Mouse (Mus musculus): Measurements from ENCODE around the gene Stard5. TPM values are rescaled to one million over a fixed set of nuclear protein-coding genes. Genes with fewer than 3 reads are reported as not detected.

The Stard5 gene
- 10.6 and 11.2 TPM in 2 replicates for polyA plus RNA-seq (2014; fragmentation: Nextera tagmentation; extraction: Ambion mirVana)

DNA sequence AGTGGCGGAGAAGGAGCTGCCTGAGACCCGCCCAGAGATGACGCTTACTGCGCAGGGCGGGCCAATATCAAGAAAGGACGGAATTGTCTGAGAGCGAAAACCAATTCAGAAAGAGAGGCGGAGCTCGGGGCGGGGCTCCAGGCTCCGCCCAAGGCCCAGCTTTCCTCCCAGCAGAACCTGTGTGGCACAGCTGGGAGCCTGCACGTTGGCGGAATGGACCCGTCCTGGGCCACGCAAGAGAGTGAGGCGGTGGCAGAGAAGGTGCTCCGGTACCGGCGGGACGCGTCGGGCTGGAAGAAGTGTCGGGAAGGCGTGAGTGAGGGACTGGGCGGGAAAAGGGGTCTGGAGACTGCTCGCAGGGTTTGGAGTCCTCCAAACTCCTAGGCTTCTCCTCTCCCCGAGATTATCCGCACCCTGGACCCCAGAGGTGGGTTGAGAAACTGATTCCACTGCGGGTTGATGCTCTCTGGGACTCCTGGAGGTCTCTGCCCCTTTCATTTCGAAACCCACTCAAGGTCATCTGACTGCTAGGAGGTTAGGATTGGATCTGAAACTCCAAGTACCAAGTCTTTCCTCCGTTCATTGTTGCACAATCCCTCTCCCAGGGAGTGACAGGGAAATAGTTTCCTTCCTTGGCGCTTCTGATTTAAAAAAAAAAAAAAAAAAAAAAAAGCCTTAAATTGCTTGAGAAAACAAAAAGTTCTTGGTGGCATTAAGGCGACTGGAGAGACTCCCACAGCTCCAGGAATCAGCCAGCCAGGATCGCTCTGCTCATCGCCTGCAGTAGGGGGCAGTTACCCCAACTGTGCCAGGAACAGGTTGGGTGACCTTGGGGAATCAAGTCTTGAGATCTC is at the start of gene Stard5:
Gene Stard5 (plus strand): TSS at position 132 of the 854 bp plus-strand sequence.
- peaks cover 4% of the 10 kb centered on the region; the same call in 1 of the 2 replicates for H3K4me1 ChIP-seq (replicated peaks; ENCODE audit: control insufficient read depth, insufficient read depth, low read length)
- ATAC-seq (replicated peaks; ENCODE audit: low FRiP score): peak; percentile 98
- WGBS: under 1% methylated on average over 35 of the region's 35 CpGs
- DNase-seq (ENCODE audit: low spot score): peak; percentile 92
- H3K4me2 ChIP-seq (ENCODE audit: low read depth, low read length, severe bottlenecking): peak within 1 kb of the TSS; percentile 75
- no peaks in the 10 kb centered on the region for H3K36me3 ChIP-seq (ENCODE audit: control insufficient read depth, insufficient read depth, low read length)
- H3K9ac ChIP-seq (ENCODE audit: low read length): peak within 1 kb of the TSS; percentile 53
- H3K4me3 ChIP-seq (ENCODE audit: low read depth, low read length): peak within 1 kb of the TSS; percentile 39
- no peaks in the 10 kb centered on the region for H3K9me3 ChIP-seq (ENCODE audit: control insufficient read depth, low read length)
- no peaks in the 10 kb centered on the region for H3K27me3 ChIP-seq (ENCODE audit: control insufficient read depth, insufficient read depth, low read length)
- H3K27ac ChIP-seq (ENCODE audit: low read depth, low read length): no peak within 1 kb of the TSS; the same call in 1 of the 2 replicates

DNA sequence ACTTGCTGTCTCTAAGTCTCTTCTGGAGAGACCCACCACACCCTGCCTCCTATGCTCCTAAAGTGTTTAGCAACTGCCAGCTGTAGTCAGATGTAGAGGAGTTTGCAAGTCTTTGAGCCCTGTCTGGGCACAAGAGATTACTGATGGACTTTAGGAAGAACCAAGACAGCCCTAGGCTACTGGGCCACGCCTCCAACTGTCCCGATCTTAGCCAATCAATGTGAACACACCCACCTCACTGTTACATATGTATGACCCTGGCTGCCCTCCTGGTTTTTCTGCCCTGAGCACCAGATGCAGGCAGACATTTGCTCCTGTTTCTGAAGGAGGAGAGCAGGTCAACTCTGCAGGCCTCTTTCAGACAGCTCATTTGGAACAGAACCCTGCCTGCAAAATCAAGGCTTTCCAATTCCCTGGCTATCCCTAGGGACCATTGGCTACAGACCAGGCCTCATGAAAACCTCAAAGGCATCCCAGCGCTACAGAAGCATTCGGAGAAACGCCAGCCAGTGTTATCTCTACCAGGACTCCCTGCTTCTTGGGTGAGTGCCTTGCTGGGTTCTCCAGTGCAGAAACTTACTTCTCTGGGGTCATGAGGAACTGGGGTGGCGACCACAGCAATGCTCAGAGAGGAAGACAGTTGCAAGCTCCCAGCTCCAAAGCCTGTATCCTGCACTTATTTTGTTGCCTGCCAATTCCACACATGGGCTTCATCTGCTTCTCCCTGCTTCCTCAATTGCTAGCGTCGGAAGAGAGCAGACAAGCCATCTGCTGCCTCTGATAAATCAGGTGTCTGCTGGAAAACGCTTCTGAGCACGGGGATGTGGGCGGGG is 46.9 kb upstream of the Stard5 start, which contains the start of gene Tmc3:
Gene Tmc3 (plus strand): TSS at position 289 of the 833 bp plus-strand sequence.
- no peak for ATAC-seq (replicated peaks; ENCODE audit: low FRiP score)
- no peak within 1 kb of the TSS for H3K9ac ChIP-seq (ENCODE audit: low read length)
- H3K27me3 ChIP-seq (ENCODE audit: control insufficient read depth, insufficient read depth, low read length): no peaks in the 10 kb centered on the region
- no peaks in the 10 kb centered on the region for H3K9me3 ChIP-seq (ENCODE audit: control insufficient read depth, low read length)
- no peak within 1 kb of the TSS for H3K27ac ChIP-seq (ENCODE audit: low read depth, low read length)
- WGBS: 64% methylated on average over 11 of the region's 11 CpGs
- no peak within 1 kb of the TSS for H3K4me3 ChIP-seq (ENCODE audit: low read depth, low read length)
- H3K4me1 ChIP-seq (replicated peaks; ENCODE audit: control insufficient read depth, insufficient read depth, low read length): 0 out of 2 replicates have a peak, but pooled peaks cover 2% of the 10 kb centered on the region
- no peak for DNase-seq (ENCODE audit: low spot score)
- H3K36me3 ChIP-seq (ENCODE audit: control insufficient read depth, insufficient read depth, low read length): no peaks in the 10 kb centered on the region
- H3K4me2 ChIP-seq (ENCODE audit: low read depth, low read length, severe bottlenecking): no peak within 1 kb of the TSS

DNA sequence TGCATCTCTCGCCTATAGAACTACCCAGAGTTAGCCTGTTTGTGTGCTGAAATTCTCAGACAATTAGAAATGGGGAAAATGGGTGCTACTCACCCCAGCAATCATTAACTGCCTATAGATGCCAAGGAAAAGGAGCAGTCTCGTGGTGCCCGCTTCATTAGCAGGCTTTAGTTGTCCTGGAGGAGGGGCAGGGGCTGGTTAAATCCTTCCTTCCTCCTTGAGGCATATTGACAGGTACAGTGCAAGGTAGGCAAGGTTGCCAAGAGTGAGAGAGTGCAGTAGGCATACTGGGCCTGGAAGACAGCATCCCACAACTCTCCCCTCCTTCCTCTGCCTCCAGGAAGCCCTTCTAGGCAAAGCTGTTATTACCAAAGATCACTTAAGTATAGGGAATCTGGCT is 37.7 kb upstream of the Stard5 start:
- WGBS: 68% methylated on average over 3 of the region's 3 CpGs
- ATAC-seq (replicated peaks; ENCODE audit: low FRiP score) (no peak), DNase-seq (ENCODE audit: low spot score) (no peak)

DNA sequence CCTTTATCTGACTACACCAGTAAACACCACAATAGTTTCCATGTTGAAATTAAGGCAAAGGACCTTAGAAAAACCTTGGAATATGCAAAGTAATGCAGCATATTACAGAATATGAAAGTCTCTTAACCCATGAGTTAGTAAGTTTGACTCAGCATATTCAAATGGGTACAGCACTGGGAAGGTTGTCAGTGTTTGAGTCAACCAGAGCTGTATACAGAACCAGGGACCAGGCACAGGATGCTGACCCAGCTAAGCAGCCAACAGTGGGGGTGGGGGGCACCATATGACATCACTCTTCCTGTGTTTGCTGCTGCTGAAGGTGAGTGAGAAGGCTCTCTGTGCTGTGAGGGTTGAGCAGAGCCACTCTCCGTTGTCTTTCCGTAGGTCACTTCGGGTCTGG is 34.7 kb upstream of the Stard5 start:
- Histone ChIP-seq H3K9ac (ENCODE audit: low read length) (no peak overlapping the region), H3K9me3 (ENCODE audit: control insufficient read depth, low read length) (no peaks in the 10 kb centered on the region), H3K36me3 (ENCODE audit: control insufficient read depth, insufficient read depth, low read length) (no peaks in the 10 kb centered on the region), H3K27ac (ENCODE audit: low read depth, low read length) (no peak overlapping the region), H3K27me3 (ENCODE audit: control insufficient read depth, insufficient read depth, low read length) (no peaks in the 10 kb centered on the region), H3K4me1 (replicated peaks; ENCODE audit: control insufficient read depth, insufficient read depth, low read length) (no peaks in the 10 kb centered on the region), H3K4me3 (ENCODE audit: low read depth, low read length) (no peak overlapping the region), H3K4me2 (ENCODE audit: low read depth, low read length, severe bottlenecking) (no peak overlapping the region)
- 95% methylated on average over 3 of the region's 3 CpGs for WGBS
- no peak for ATAC-seq (replicated peaks; ENCODE audit: low FRiP score)
- DNase-seq (ENCODE audit: low spot score): no peak

More for the DNA sequence above, 37.7 kb upstream of the Stard5 start:
- Histone ChIP-seq H3K27ac (ENCODE audit: low read depth, low read length) (no peak overlapping the region), H3K36me3 (ENCODE audit: control insufficient read depth, insufficient read depth, low read length) (no peaks in the 10 kb centered on the region), H3K27me3 (ENCODE audit: control insufficient read depth, insufficient read depth, low read length) (no peaks in the 10 kb centered on the region), H3K9ac (ENCODE audit: low read length) (no peak overlapping the region), H3K9me3 (ENCODE audit: control insufficient read depth, low read length) (no peaks in the 10 kb centered on the region), H3K4me3 (ENCODE audit: low read depth, low read length) (no peak overlapping the region), H3K4me2 (ENCODE audit: low read depth, low read length, severe bottlenecking) (no peak overlapping the region), H3K4me1 (replicated peaks; ENCODE audit: control insufficient read depth, insufficient read depth, low read length) (no peaks in the 10 kb centered on the region)

DNA sequence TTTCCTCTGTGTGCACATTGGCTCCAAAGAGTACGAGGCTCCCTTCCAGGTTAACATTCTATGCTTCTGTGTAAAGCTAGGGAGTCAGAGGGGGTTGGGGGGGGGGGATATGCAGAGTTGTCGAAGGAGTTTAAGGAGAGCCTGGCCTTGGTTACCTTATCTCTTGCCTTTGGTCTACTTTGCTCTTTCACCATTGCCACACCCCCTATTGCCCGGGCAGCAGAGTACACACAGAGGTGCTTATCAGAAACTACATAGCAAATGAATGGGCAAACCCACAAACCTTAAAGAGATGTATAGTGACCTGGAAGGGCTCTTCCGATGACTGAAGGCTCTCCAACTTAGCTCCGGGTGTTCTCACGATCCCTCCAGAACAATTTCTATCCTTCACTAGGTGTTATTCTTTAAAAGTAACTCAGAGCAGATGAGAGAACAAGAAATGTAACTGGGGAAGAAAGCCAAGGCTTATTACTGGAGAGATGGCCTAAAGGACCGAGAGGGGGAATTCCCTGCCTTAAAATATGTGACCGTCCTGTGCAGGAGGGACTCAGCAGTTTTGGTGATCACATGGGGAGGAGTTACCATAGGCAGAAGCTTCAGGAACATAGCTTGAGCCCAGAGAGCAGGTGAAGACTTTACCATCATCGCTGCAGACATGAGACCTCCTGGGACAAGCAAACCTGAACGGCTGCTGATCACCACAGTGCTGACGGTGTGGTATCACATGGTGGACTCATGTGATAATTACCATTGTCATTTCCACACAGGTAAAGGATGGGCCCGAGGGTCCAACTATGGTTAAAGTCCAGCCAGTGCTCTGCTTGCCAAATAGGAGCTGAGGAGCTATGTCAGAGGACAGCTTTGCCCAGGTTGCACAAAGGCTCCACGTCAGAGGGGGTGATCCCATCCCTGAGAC is 32.5 kb upstream of the Stard5 start:
- ATAC-seq (replicated peaks; ENCODE audit: low FRiP score) (no peak), DNase-seq (ENCODE audit: low spot score) (no peak)
- H3K4me2 ChIP-seq (ENCODE audit: low read depth, low read length, severe bottlenecking): no peak overlapping the region
- H3K4me1 ChIP-seq (replicated peaks; ENCODE audit: control insufficient read depth, insufficient read depth, low read length): no peaks in the 10 kb centered on the region
- H3K27ac ChIP-seq (ENCODE audit: low read depth, low read length): no peak overlapping the region
- no peaks in the 10 kb centered on the region for H3K36me3 ChIP-seq (ENCODE audit: control insufficient read depth, insufficient read depth, low read length)
- H3K27me3 ChIP-seq (ENCODE audit: control insufficient read depth, insufficient read depth, low read length): no peaks in the 10 kb centered on the region
- no peak overlapping the region for H3K4me3 ChIP-seq (ENCODE audit: low read depth, low read length)
- no peak overlapping the region for H3K9ac ChIP-seq (ENCODE audit: low read length)
- H3K9me3 ChIP-seq (ENCODE audit: control insufficient read depth, low read length): no peaks in the 10 kb centered on the region
- WGBS: 92% methylated on average over 13 of the region's 13 CpGs

DNA sequence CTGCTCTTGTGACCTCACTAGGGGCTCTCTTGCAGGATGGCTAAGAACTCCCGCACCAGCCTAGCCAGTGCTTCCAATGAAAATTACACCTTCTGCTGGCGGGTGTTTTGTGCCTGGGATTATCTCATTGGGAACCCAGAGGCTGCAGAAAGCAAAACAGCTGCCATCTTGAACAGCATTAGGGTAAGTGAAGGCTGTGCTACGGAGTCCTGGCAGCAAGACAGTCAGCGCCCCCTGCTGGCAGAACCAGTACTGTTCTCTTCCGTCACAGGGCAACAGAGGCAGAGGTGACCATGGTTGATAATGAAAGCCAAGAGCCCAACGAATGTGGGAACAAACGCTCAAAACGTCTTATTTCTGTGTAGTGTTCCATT is 31.9 kb upstream of the Stard5 start:
- Histone ChIP-seq H3K9ac (ENCODE audit: low read length) (no peak overlapping the region), H3K9me3 (ENCODE audit: control insufficient read depth, low read length) (no peaks in the 10 kb centered on the region), H3K27ac (ENCODE audit: low read depth, low read length) (no peak overlapping the region), H3K4me1 (replicated peaks; ENCODE audit: control insufficient read depth, insufficient read depth, low read length) (no peaks in the 10 kb centered on the region), H3K4me3 (ENCODE audit: low read depth, low read length) (no peak overlapping the region), H3K4me2 (ENCODE audit: low read depth, low read length, severe bottlenecking) (no peak overlapping the region), H3K36me3 (ENCODE audit: control insufficient read depth, insufficient read depth, low read length) (no peaks in the 10 kb centered on the region), H3K27me3 (ENCODE audit: control insufficient read depth, insufficient read depth, low read length) (no peaks in the 10 kb centered on the region)
- peak; percentile 78 for DNase-seq (ENCODE audit: low spot score)
- 55% methylated on average over 8 of the region's 8 CpGs for WGBS
- ATAC-seq (replicated peaks; ENCODE audit: low FRiP score): no peak

DNA sequence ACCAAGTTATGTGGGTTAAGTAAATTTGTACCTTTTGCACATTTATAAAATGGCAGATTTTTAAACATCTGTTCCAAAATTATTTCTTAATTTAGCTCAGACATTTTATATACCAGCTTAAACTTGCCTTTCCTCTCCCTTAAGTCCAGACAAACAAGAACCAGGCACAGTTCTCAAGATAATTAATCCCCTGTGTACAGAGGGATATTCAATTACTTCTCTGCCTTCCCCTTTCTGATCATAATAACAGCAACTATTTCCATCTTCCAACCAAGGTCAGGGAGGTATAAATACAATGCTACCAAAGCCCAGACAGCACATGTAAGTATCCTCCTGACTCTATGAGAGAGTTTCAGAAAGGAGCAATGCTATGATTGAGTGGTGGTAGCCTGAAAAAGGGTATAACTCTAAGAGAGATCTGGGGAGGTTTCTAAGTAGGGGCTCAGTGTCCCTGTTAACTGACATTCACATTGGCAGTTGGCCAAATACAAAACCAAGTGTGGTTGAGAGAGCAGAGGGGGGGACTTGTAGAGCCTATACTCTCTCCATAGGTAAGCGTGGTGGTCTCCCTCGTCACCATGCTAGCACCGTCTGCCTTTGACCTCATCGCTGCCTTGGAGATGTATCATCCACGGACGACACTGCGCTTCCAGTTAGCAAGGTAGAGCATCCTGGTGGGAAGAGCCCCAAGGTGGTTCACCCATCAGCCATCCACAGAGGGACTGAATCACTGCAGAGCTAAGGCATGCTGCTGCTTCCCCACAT is 27.4 kb upstream of the Stard5 start:
- no peaks in the 10 kb centered on the region for H3K9me3 ChIP-seq (ENCODE audit: control insufficient read depth, low read length)
- DNase-seq (ENCODE audit: low spot score) (no peak), ATAC-seq (replicated peaks; ENCODE audit: low FRiP score) (no peak)
- no peak overlapping the region for H3K27ac ChIP-seq (ENCODE audit: low read depth, low read length)
- no peaks in the 10 kb centered on the region for H3K36me3 ChIP-seq (ENCODE audit: control insufficient read depth, insufficient read depth, low read length)
- 90% methylated on average over 7 of the region's 7 CpGs for WGBS
- H3K9ac ChIP-seq (ENCODE audit: low read length): no peak overlapping the region
- no peaks in the 10 kb centered on the region for H3K4me1 ChIP-seq (replicated peaks; ENCODE audit: control insufficient read depth, insufficient read depth, low read length)
- H3K27me3 ChIP-seq (ENCODE audit: control insufficient read depth, insufficient read depth, low read length): no peaks in the 10 kb centered on the region
- H3K4me3 ChIP-seq (ENCODE audit: low read depth, low read length): no peak overlapping the region
- no peak overlapping the region for H3K4me2 ChIP-seq (ENCODE audit: low read depth, low read length, severe bottlenecking)

Measured in forebrain, embryonic 11.5 days (tissue).